Mouse (Mus musculus) kidney, adult 2 months (tissue): ENCODE data around the gene Slc4a8. TPM values are rescaled to one million over a fixed set of nuclear protein-coding genes. Genes with fewer than 3 reads are reported as not detected.

Experiments used
- DNase-seq: peaks from one replicate; pipeline ENCODE4 v3.0.0; 2021
- H3K27ac ChIP-seq: fragments of 200-500 bp; 2 replicates; pipeline ENCODE4 v1.5.1; 2012; ENCODE audit warnings: low read depth, low read length, control low read depth, inconsistent platforms; ENCODE audit not compliant: insufficient read depth
- H3K27me3 ChIP-seq: fragments of 200-500 bp; replicated peaks from 2 replicates; pipeline ENCODE4 v1.6.1; 2012; ENCODE audit warnings: mild to moderate bottlenecking, moderate library complexity, low read length, inconsistent platforms; ENCODE audit not compliant: control insufficient read depth, insufficient read depth
- H3K36me3 ChIP-seq: fragments of 200-500 bp; 2 replicates; pipeline ENCODE4 v1.6.1; 2012; ENCODE audit warnings: mild to moderate bottlenecking, moderate library complexity, low read length, inconsistent platforms; ENCODE audit not compliant: control insufficient read depth, insufficient read depth
- H3K4me1 ChIP-seq: fragments of 200-500 bp; 2 replicates; pipeline ENCODE4 v1.6.1; 2011; ENCODE audit warnings: low read length; ENCODE audit not compliant: control insufficient read depth, insufficient read depth
- H3K4me3 ChIP-seq: fragments of 200-500 bp; 2 replicates; pipeline ENCODE4 v1.5.1; 2011; ENCODE audit warnings: mild to moderate bottlenecking, low read depth, low read length, control low read depth; ENCODE audit not compliant: insufficient read depth
- CTCF ChIP-seq: fragments of 200-500 bp; conservative IDR thresholded peaks from 2 replicates; pipeline ENCODE4 v1.5.1; 2011; ENCODE audit warnings: low read depth, mild to moderate bottlenecking, control low read depth, low read length, moderate library complexity, mixed read lengths; ENCODE audit not compliant: insufficient read depth, insufficient read length
- POLR2A ChIP-seq: fragments of 200-500 bp; IDR thresholded peaks from one replicate; pipeline ENCODE4 v1.6.1; 2011; ENCODE audit warnings: low read depth, low read length, control low read depth
- WGBS: fragments of 180-500 bp; shearing (Covaris S2); methylation state at CpG from one replicate; pipeline ENCODE4 v1.1.7; 2018; 5-methylcytosine and 5-hydroxymethylcytosine counted together
- polyA plus RNA-seq: library from polyadenylated mRNA; depleted of rRNA; stranded (reverse); fragments of >200 nt; gene quantifications from 2 replicates; pipeline ENCODE4 v1.2.3, GENCODE M21; 2012

Slc4a8 gene
- polyA plus RNA-seq, 1 experiment: 5.9 TPM

DNA sequence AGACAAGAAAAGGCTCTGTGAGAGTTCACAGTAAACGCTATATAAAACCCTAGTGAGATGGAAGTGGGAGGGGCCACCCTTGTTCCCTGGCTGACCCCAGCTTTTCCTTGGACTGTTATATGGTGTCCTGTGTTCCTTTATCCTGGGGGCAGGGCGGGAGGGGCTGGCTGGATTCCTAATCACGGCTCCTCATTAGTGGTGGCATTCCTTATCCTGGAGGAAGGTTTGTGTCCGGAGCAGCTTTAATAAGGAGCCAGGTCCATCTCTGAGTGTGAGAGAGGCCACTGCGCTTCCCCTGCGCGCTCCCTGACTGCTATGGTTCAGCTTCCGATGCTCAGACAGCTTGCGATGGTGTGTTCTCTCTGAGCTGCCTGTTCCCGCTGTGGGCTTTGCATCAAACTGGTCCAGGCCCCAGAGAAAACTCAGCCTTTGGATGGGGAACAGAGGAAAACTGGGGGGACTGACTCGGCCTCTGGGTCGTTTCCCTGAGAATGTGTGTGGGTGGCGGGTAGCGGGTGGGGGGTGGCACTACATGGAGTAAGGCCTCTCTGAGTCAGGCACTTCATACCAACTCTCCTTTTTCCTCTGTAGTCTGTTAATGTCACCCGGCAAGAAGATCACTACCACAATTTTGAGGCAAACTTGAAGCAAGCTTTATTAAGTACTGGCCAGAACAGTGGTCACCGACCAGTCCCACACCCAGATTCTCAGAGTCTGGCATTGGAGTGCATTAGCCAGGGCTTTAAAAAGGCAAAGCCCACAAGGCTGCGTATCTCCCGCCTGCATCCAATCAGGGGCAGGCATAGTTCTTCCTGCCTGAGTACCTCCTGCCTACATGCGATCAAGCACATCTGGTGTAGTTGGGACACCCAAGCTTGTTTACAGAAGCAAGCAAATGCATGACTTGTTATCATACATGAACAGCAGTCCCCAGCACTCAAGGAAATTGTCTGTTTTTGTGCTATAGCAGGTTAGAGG is 13.9 kb downstream of the Slc4a8 start:
- Histone ChIP-seq H3K4me3 (no peak overlapping the region), H3K27me3 (no peaks in the 10 kb centered on the region), H3K27ac (no peak overlapping the region), H3K36me3 (no peaks in the 10 kb centered on the region), H3K4me1 (no peaks in the 10 kb centered on the region)
- no peak for DNase-seq
- WGBS: 63% methylated on average over 19 of the region's 19 CpGs
- TF ChIP-seq POLR2A (no peak), CTCF (no peak)

GRCm38 (mm10) chr15:100776424-100776823 is 14.9 kb downstream of the Slc4a8 start:
- Histone ChIP-seq H3K4me1 (no peaks in the 10 kb centered on the region), H3K36me3 (no peaks in the 10 kb centered on the region), H3K27ac (no peak overlapping the region), H3K27me3 (no peaks in the 10 kb centered on the region), H3K4me3 (no peak overlapping the region)
- DNase-seq: no peak
- no peak for TF ChIP-seq CTCF
- no peak for TF ChIP-seq POLR2A
- WGBS: 98% methylated on average over 3 of the region's 3 CpGs

- Histone ChIP-seq H3K36me3 (no peaks in the 10 kb centered on the region), H3K4me3 (no peak overlapping the region), H3K27me3 (no peaks in the 10 kb centered on the region), H3K4me1 (no peaks in the 10 kb centered on the region), H3K27ac (no peak overlapping the region)
- no peak for TF ChIP-seq CTCF
- TF ChIP-seq POLR2A: no peak
- DNase-seq: no peak
- WGBS: 56% methylated on average over 32 of the region's 32 CpGs
Observed at GRCm38 (mm10) chr15:100777020-100778016, 15.8 kb downstream of the Slc4a8 start.

DNA sequence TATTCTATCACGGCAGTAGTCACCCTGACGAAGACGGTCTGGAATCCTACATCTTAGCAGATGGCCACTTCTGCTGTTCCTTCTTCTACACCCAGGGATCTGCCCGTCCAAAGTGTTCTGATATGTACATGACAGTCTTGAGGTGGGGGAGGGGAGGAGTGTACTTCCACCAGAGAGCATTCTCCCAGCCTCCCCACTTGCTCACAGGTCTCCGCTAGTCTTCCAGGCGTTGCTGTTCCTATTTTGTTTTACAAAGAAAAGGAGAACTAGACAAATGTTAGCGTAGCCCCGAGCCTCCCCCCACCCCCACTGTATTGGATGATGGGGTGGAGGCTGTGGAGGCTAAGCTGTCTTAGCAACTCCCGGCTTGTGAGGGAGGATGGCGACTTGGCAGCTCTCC is 18.3 kb downstream of the Slc4a8 start:
- Histone ChIP-seq H3K27me3 (no peaks in the 10 kb centered on the region), H3K4me3 (no peak overlapping the region), H3K36me3 (no peaks in the 10 kb centered on the region), H3K4me1 (no peaks in the 10 kb centered on the region), H3K27ac (no peak overlapping the region)
- 70% methylated on average over 10 of the region's 10 CpGs for WGBS
- TF ChIP-seq CTCF (no peak), POLR2A (no peak)
- DNase-seq: no peak

DNA sequence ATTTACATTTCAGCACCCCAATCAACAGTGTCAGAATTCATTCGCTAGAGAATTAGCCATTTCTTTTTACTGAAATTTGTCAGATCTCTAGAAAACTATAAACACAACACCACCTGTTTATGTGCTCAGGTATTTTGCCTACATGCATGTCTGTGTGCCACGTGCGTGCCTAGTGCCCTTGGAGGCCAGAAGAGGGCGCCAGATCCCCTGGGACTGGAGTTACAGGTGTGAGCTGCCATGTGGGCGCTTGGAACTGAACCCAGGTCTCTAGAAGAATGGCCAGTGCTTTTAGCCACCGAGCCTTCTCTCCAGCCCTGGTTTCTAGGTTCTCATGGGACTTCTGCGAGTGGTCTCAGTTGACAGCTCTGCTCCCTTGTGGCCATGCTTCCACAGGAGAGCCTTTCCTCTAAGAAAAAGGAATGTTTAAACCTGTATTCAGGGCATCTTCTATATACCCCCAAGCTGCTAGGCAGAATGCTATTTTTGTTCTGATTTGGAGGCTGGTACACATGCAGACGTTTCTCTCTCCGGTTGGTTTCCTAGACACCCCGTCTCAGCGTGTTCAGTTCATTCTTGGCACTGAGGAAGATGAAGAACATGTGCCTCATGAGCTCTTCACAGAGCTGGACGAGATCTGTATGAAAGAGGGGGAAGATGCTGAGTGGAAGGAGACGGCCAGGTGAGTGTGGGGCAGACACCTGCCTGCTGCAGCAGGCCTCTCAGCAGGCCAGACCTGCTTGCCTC is 21.9 kb downstream of the Slc4a8 start:
- H3K4me1 ChIP-seq: no peaks in the 10 kb centered on the region
- no peak for DNase-seq
- no peaks in the 10 kb centered on the region for H3K27me3 ChIP-seq
- no peaks in the 10 kb centered on the region for H3K36me3 ChIP-seq
- TF ChIP-seq POLR2A (no peak), CTCF (no peak)
- H3K4me3 ChIP-seq: no peak overlapping the region
- 95% methylated on average over 13 of the region's 13 CpGs for WGBS
- no peak overlapping the region for H3K27ac ChIP-seq

DNA sequence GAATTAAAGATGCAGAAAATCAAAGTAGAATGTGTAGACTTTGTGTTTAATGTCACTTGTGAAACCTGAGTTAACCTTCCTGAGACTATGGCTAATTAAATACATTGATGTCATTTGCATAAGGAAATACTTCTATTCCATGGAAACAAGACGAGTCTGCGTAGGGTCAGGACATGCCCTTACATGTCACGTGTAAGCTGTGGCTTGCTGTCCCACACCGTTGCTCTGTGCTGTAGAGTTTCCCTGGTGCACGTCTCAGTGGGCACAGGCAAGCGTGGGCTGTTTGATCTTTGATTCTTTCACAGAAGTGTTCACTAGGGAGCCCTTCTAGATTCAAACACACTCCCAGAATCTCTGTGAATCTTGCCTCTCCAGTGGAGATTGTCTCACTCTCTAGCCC is 28.7 kb downstream of the Slc4a8 start:
- Histone ChIP-seq H3K36me3 (no peaks in the 10 kb centered on the region), H3K27me3 (no peaks in the 10 kb centered on the region), H3K27ac (no peak overlapping the region), H3K4me3 (no peak overlapping the region), H3K4me1 (no peaks in the 10 kb centered on the region)
- no peak for DNase-seq
- TF ChIP-seq POLR2A (no peak), CTCF (no peak)
- 73% methylated on average over 6 of the region's 6 CpGs for WGBS
